Mouse (Mus musculus): ENCODE data around the gene Acaca. TPM values are rescaled to one million over a fixed set of nuclear protein-coding genes. Genes with fewer than 3 reads are reported as not detected.

Acaca gene
- total RNA-seq, 1 experiment from 2014 or later = 40.7 TPM

DNA sequence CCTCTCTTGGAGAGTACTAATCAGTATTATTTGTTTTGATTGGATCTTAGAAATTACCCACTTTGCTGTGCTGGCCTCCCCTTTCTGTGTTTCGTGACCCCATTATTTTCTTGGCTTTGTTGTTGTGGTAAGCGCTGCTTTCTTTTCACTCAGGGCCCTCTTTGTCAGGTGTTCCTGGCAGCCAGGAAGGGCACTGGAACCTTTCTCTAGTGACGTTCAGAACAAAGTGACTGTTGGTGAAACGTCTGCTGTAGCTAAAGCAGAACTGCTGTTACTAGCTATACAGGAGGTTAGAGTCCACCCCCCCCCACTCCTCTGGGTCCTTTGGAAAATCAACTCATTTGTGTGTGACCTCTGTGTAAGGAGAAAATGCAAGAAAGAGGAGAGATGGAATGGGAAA is 76.3 kb downstream of the Acaca start:
- ATAC-seq (replicated peaks; ENCODE audit: low read depth, poor library complexity, severe bottlenecking) = no peak

GRCm38 (mm10) chr11:84210876-84211275 is 81.4 kb downstream of the Acaca start:
- no peak for ATAC-seq (replicated peaks; ENCODE audit: low read depth, poor library complexity, severe bottlenecking)

- ATAC-seq (replicated peaks; ENCODE audit: low read depth, poor library complexity, severe bottlenecking) = no peak
These were observed 89.5 kb downstream of the Acaca start for GRCm38 (mm10) chr11:84218951-84219350.

- 0 out of 2 replicates have a peak, but pooled peaks have one; percentile 50 for ATAC-seq (replicated peaks; ENCODE audit: low read depth, poor library complexity, severe bottlenecking)
These were observed 114.1 kb downstream of the Acaca start for GRCm38 (mm10) chr11:84243562-84243961.

GRCm38 (mm10) chr11:84247370-84247769 is 117.9 kb downstream of the Acaca start:
- ATAC-seq (replicated peaks; ENCODE audit: low read depth, poor library complexity, severe bottlenecking) = no peak

DNA sequence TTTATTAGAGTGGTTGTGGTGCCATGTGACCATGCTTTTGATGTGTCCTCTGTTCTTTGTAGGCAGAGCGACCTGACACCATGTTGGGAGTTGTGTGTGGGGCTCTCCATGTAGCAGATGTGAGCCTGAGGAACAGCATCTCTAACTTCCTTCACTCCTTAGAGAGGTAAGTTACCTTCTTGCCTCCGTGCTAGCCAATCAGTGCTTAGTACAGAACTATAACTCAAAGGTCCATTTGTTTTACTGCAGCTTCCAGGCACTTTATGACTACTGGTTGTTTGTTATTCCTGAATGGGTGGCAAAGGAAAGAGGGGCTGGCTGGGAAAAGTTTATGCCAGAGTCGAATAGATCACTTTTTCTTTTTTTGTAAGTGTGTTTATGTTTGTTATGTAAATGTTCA is 121.7 kb downstream of the Acaca start:
- no peak for ATAC-seq (replicated peaks; ENCODE audit: low read depth, poor library complexity, severe bottlenecking)

DNA sequence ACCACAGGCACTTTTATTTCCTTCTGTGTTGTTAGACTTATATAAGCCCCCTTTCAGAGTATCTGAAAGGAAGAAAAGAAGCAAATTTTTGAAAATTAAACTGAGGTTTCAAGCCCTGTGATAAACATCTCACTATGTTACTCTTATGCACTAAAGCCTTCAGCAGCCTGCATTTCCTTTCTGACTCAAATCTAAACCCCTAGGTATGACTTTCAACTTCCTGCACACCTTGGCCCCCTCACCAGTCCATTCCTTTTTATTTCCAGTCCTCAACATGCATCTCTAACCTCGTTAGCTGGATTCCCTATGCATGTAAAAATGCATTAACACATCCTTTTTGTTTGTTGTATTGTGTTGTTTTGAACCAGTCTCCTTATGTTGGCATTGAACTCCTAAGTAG is 123.0 kb downstream of the Acaca start:
- no peak for ATAC-seq (replicated peaks; ENCODE audit: low read depth, poor library complexity, severe bottlenecking)

- no peak for ATAC-seq (replicated peaks; ENCODE audit: low read depth, poor library complexity, severe bottlenecking)
These were observed 126.4 kb downstream of the Acaca start for GRCm38 (mm10) chr11:84255879-84256278.

DNA sequence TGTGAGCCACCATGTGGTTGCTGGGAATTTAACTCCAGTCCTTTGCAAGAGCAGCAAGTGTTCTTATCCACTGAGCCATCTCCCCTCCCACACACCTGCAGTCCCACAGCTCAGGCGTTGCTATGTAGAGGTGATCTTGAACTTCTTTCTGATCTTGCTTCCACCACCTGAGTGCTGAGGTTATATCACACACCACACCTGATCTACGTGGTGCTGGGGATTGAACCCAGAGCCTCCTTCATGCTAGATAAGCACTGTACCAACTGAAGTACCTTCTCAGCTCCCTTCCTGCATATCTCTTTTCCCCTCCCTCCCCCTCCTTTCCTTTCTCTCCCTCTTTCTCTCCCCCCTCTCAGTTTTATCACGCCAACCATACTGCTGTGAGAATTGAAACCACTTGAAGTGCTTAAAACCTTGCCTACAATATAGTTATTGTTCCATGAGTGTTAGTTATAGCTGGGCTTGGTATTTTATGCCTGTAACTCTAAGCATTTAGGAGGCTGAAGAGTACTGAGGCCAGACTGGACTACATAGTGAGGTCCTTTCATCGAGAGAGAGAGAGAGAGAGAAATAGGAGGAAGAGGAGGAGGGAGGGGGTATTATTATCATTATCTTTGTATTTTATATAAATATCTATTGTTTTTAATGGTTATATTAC is 128.7 kb downstream of the Acaca start:
- no peak for ATAC-seq (replicated peaks; ENCODE audit: low read depth, poor library complexity, severe bottlenecking)

DNA sequence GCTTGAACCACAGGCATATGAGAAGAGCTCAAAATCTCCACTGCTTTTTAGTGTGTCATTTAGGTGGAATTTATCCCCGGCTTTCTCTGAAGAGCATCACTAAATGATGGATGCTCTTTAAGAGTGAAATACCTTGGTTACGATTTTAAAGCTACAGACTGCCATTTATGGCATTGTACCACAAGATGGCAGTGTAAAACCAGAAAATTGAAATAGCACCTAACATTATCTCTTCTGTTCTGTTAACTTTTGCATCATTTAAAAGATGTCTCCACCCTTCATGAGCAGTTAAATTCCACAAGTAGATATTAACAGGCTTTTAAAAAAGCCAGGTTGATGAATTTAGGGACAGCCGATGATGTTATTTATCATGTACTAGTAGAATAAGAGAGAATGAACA is 135.0 kb downstream of the Acaca start:
- no peak for ATAC-seq (replicated peaks; ENCODE audit: low read depth, poor library complexity, severe bottlenecking)

GRCm38 (mm10) chr11:84268068-84268467 is 138.6 kb downstream of the Acaca start:
- no peak for ATAC-seq (replicated peaks; ENCODE audit: low read depth, poor library complexity, severe bottlenecking)

DNA sequence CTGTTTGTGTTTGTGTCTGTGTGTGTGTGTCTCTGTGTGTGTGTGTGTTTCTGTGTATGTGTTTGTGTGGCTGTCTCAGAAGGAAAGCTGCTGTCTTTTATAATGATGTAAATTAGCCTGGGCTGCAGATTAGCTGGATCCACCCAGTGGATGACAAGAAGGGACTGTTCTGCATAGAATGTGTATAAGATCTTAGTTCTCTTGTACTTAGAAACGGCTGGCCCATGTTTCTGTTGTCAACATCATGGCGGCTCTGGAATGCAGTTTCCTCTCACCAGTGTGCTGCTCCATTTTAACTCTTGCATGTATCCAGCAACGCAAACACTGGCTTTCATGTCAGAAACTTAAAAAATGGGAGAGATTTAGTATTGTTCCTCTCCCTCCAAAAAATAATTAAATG is 141.0 kb downstream of the Acaca start:
- no peak for ATAC-seq (replicated peaks; ENCODE audit: low read depth, poor library complexity, severe bottlenecking)

DNA sequence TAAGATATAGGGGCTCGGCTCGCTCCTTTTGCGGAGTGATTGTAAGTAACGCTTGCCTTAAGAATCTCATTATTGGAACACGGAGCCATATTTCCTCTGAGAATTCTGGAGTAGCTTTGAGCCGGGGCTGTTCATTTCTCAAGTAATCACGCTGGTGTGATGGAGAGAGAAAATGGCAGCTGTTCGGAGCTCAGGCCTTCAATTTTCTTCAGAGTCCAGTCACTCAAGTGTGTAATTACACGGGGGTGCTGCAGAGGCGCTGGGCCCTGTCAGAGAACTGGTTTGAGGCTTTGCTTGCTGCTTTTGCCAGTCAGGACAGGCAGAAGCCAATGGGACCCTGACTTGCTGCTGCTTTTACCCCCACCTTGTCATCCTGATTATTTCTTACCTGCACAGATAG is 142.5 kb downstream of the Acaca start:
- ATAC-seq (replicated peaks; ENCODE audit: low read depth, poor library complexity, severe bottlenecking) = no peak

GRCm38 (mm10) chr11:84272574-84272973 is 143.1 kb downstream of the Acaca start:
- ATAC-seq (replicated peaks; ENCODE audit: low read depth, poor library complexity, severe bottlenecking) = no peak

- no peak for ATAC-seq (replicated peaks; ENCODE audit: low read depth, poor library complexity, severe bottlenecking)
These were observed 147.5 kb downstream of the Acaca start for GRCm38 (mm10) chr11:84276979-84277378.

DNA sequence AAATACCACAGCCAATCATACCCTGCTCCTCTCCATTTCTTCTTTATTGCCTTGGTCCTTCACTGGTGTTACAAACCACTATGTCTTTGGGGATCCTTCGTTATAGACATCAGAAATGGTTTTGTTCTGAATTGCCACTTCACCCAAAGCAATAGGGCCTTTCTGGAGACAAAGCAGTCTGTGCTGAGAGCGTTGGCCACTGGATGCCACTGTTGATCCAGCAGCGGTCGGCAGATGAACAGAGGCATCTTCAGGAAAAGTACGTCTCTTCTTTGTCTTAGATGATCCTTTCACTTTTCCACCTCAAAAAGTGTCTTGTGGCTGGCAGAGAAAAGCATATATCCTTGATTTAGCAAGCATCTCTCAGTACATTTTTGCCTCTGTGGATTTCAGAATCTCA is 151.8 kb downstream of the Acaca start:
- no peak for ATAC-seq (replicated peaks; ENCODE audit: low read depth, poor library complexity, severe bottlenecking)

- ATAC-seq (replicated peaks; ENCODE audit: low read depth, poor library complexity, severe bottlenecking) = no peak
These were observed 153.7 kb downstream of the Acaca start for GRCm38 (mm10) chr11:84282944-84283703.

DNA sequence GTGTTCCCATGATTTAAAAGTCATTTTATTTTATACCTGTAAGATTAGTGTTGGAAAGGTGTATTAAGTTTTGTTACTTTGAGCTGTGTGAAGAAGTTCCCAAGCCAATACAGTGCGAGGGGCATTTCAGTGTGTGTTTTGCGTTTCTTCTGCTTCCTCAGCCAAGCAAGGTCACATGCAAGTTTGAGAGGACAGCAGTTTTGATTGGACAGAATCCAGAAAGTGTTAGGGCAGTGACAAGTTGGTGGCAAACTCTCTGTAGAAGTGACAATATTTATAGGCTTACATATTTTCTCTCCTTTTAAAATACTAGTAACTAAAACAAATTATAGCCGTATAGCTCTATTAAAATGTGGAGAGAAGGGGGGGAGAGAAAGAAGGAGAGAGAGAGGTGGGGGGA is 161.3 kb downstream of the Acaca start:
- no peak for ATAC-seq (replicated peaks; ENCODE audit: low read depth, poor library complexity, severe bottlenecking)

DNA sequence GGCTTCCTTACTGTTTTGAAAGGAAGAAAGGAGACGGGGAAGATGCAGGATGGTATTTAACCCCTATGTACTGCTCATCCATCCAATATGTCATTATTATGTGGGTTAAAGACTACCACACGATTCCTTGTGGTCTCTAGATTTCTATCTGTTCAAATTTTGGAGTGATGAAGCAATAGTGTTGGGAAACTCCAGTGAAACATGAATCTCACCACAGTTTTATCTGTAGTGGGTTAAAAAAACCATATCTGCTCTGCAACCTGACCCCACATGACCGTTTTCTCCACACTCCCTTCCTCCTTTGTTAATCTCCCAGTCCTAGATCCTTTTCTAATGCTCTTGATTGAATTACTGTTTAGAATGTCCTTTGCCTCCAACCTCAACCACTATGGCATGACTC is 163.1 kb downstream of the Acaca start:
- ATAC-seq (replicated peaks; ENCODE audit: low read depth, poor library complexity, severe bottlenecking) = 0 out of 2 replicates have a peak, but pooled peaks have one; percentile 11

DNA sequence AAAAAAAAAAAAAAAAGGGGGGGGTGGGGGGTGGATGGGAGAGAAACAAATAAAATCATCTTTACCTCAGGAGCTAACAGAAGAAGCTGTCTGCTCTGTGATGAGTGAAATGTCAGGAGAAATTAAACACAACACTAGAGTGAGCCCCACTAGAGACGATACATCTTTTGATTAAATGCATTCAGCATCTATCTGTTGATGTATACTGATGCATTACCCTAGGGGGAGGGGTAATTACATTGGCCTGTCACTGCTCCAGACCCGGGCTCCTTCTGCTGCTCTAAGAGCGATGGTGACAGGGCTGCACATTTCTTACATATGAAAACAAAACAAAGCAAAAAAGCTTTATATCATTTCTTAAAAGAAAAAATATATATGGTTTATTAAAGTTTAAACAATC is 163.8 kb downstream of the Acaca start:
- ATAC-seq (replicated peaks; ENCODE audit: low read depth, poor library complexity, severe bottlenecking) = no peak

GRCm38 (mm10) chr11:84296337-84296736 is 166.9 kb downstream of the Acaca start:
- ATAC-seq (replicated peaks; ENCODE audit: low read depth, poor library complexity, severe bottlenecking) = no peak

GRCm38 (mm10) chr11:84305474-84305873 is 176.0 kb downstream of the Acaca start:
- ATAC-seq (replicated peaks; ENCODE audit: low read depth, poor library complexity, severe bottlenecking) = no peak

Data from common myeloid progenitor, adult 5-6 weeks (primary cell).